Mouse (Mus musculus) ovary, postnatal 14 days (tissue): ENCODE data around the gene Mfsd4b5.
A peak's percentile ranks its signal among the peaks of the same experiment; 100 is the strongest.
"Not testable (repeated sequence)": the region's sequence is repeated elsewhere in the genome, so short reads cannot be mapped to it uniquely, and the experiment has no call there.

Experiments used
- DNase-seq: peaks from one replicate; pipeline ENCODE4 v3.0.0; 2022; ENCODE audit warnings: low spot score

The Mfsd4b5 gene

GRCm38 (mm10) chr10:39961906-39962305, 24.5 kb downstream of the Mfsd4b5 start:
- DNase-seq: no peak

- no peak for DNase-seq
Observed at GRCm38 (mm10) chr10:39960441-39960822, 26.0 kb downstream of the Mfsd4b5 start.

GRCm38 (mm10) chr10:39959761-39960440, 26.5 kb downstream of the Mfsd4b5 start, which contains the start of gene Mfsd4b3:
Gene Mfsd4b3, minus strand, starts transcription at chr10:39960153.
- DNase-seq: peak; percentile 83

GRCm38 (mm10) chr10:39958266-39958665, 28.2 kb downstream of the Mfsd4b5 start:
- DNase-seq: no peak

GRCm38 (mm10) chr10:39956340-39956878, 30.0 kb downstream of the Mfsd4b5 start:
- DNase-seq: no peak

GRCm38 (mm10) chr10:39955163-39955562, 31.3 kb downstream of the Mfsd4b5 start:
- no peak for DNase-seq

- DNase-seq: no peak
Observed at GRCm38 (mm10) chr10:39949377-39949954, 37.0 kb downstream of the Mfsd4b5 start.

- not testable (repeated sequence) for DNase-seq
Observed at GRCm38 (mm10) chr10:39947195-39947594, 39.3 kb downstream of the Mfsd4b5 start.

- DNase-seq: no peak
Observed at GRCm38 (mm10) chr10:39936553-39936952, 49.9 kb downstream of the Mfsd4b5 start.

GRCm38 (mm10) chr10:39926616-39927139, 59.8 kb downstream of the Mfsd4b5 start, which contains the start of gene Mfsd4b2:
Gene Mfsd4b2, minus strand, starts transcription at chr10:39926923.
- peak; percentile 7 for DNase-seq

- not testable (repeated sequence) for DNase-seq
Observed at GRCm38 (mm10) chr10:39924556-39924955, 61.9 kb downstream of the Mfsd4b5 start.

- DNase-seq: no peak
Observed at GRCm38 (mm10) chr10:39912616-39913015, 73.8 kb downstream of the Mfsd4b5 start.

GRCm38 (mm10) chr10:39908768-39909441, 77.5 kb downstream of the Mfsd4b5 start:
- no peak for DNase-seq
